In genomic region chr6:51172856-51173619, GRCm38 (mm10) we compare ENCODE assay signal across 8 mouse cellular contexts.
DNase-seq lines count a peak whose midpoint lies in the region; ATAC-seq and TF ChIP-seq lines count a peak whose summit lies in the region.

No protein-coding gene starts in this region.

- H3K36me3 ChIP-seq in thymus, adult 2 months (ENCODE audit: control insufficient read depth, insufficient read depth, low read length): no peaks in the 10 kb centered on the region
- H3K36me3 ChIP-seq in embryonic facial prominence, embryonic 13.5 days: no peaks in the 10 kb centered on the region
- H3K36me3 ChIP-seq in heart, embryonic 11.5 days (ENCODE audit: control insufficient read depth, insufficient read depth, low read length): no peaks in the 10 kb centered on the region

- no peak overlapping the region for H3K4me3 ChIP-seq in thymus, adult 2 months (ENCODE audit: control insufficient read depth, insufficient read depth, low read length)
- H3K4me3 ChIP-seq in embryonic facial prominence, embryonic 13.5 days: peak overlapping the region; percentile 38
- peak overlapping the region; percentile 48 for H3K4me3 ChIP-seq in heart, embryonic 11.5 days (ENCODE audit: low read depth, low read length)

- ATAC-seq in embryonic facial prominence, embryonic 13.5 days (ENCODE audit: insufficient number of reproducible peaks, insufficient read depth, low FRiP score, low TSS enrichment, low read depth): peak; percentile 87
- peak; percentile 89 for ATAC-seq in heart, embryonic 11.5 days (replicated peaks; ENCODE audit: insufficient number of reproducible peaks, low FRiP score, low TSS enrichment)

- 2% methylated on average over 25 of the region's 25 CpGs for WGBS in thymus, adult 2 months
- WGBS in embryonic facial prominence, embryonic 13.5 days: under 1% methylated on average over 25 of the region's 25 CpGs
- under 1% methylated on average over 25 of the region's 25 CpGs for WGBS in heart, embryonic 11.5 days (ENCODE audit: insufficient replicate concordance)

- DNase-seq in thymus, postnatal 4 days: peak; percentile 46
- DNase-seq in thymus, adult 2 months: no peak
- DNase-seq in kidney, adult 9 months: peak; percentile 87
- DNase-seq in lung, postnatal 14 days: peak; percentile 90
- DNase-seq in retina, postnatal 1 day: peak; percentile 92
- no peak for DNase-seq in Muller cell, postnatal 12 days (ENCODE audit: inconsistent ontology term)

- peak overlapping the region; percentile 72 for H3K9ac ChIP-seq in embryonic facial prominence, embryonic 13.5 days
- peak overlapping the region; percentile 71 for H3K9ac ChIP-seq in heart, embryonic 11.5 days (ENCODE audit: low read depth, low read length)

- no peak overlapping the region for H3K27ac ChIP-seq in thymus, adult 2 months (ENCODE audit: control insufficient read depth, insufficient read depth, low read length)
- peak overlapping the region; percentile 97 for H3K27ac ChIP-seq in embryonic facial prominence, embryonic 13.5 days
- peak overlapping the region; percentile 84 for H3K27ac ChIP-seq in heart, embryonic 11.5 days (ENCODE audit: low read depth, low read length)

- peaks cover 3% of the 10 kb centered on the region; the same call in 1 of the 2 replicates for H3K4me1 ChIP-seq in thymus, adult 2 months (replicated peaks; ENCODE audit: control insufficient read depth, insufficient read depth, low read length)
- H3K4me1 ChIP-seq in embryonic facial prominence, embryonic 13.5 days: peaks cover 48% of the 10 kb centered on the region
- H3K4me1 ChIP-seq in heart, embryonic 11.5 days (ENCODE audit: control insufficient read depth, insufficient read depth, low read length): peaks cover 21% of the 10 kb centered on the region

- TF ChIP-seq POLR2A in thymus, adult 2 months (IDR thresholded peaks at IDR 0.05; ENCODE audit: control insufficient read depth, extremely low read depth, insufficient read depth, low read length, poor library complexity): no peak

- no peak for TF ChIP-seq CTCF in thymus, adult 2 months (IDR thresholded peaks at IDR 0.05; ENCODE audit: borderline replicate concordance, control insufficient read depth, extremely low read depth, insufficient read depth, low read length, poor library complexity)

- peaks cover 39% of the 10 kb centered on the region for H3K27me3 ChIP-seq in thymus, adult 2 months (ENCODE audit: control insufficient read depth, insufficient read depth, low read length)
- peaks cover 41% of the 10 kb centered on the region for H3K27me3 ChIP-seq in embryonic facial prominence, embryonic 13.5 days
- peaks cover 18% of the 10 kb centered on the region; the same call in 1 of the 2 replicates for H3K27me3 ChIP-seq in heart, embryonic 11.5 days (ENCODE audit: control insufficient read depth, insufficient read depth, low read length)

- peak overlapping the region; percentile 65 for H3K4me2 ChIP-seq in embryonic facial prominence, embryonic 13.5 days
- H3K4me2 ChIP-seq in heart, embryonic 11.5 days: peak overlapping the region; percentile 91

- H3K9me3 ChIP-seq in embryonic facial prominence, embryonic 13.5 days: no peaks in the 10 kb centered on the region
- H3K9me3 ChIP-seq in heart, embryonic 11.5 days (replicated peaks; ENCODE audit: control insufficient read depth, low read length): no peaks in the 10 kb centered on the region

Comparison
In these comparisons a context has a peak if more than half of its experiments do, and no peak if none do; other contexts are left out.
1. DNase-seq: peak in thymus, postnatal 4 days (single experiment), kidney, adult 9 months (single experiment), lung, postnatal 14 days (single experiment) and retina, postnatal 1 day (single experiment); none in thymus, adult 2 months (single experiment) and Muller cell, postnatal 12 days (single experiment).